Mouse (Mus musculus) ES-E14 (cell line): ENCODE results near the gene Slc43a2.

Experiments
- HCFC1 ChIP-seq: IDR thresholded peaks from 2 replicates; pipeline ENCODE4 v1.6.1; 2012; ENCODE audit warnings: low read length, inconsistent platforms, borderline replicate concordance; ENCODE audit not compliant: insufficient read depth
- MAFK ChIP-seq: IDR thresholded peaks from 2 replicates; pipeline ENCODE4 v1.6.1; 2014; ENCODE audit warnings: mild to moderate bottlenecking, low read depth, low read length, inconsistent platforms; ENCODE audit not compliant: insufficient read depth

DNA sequence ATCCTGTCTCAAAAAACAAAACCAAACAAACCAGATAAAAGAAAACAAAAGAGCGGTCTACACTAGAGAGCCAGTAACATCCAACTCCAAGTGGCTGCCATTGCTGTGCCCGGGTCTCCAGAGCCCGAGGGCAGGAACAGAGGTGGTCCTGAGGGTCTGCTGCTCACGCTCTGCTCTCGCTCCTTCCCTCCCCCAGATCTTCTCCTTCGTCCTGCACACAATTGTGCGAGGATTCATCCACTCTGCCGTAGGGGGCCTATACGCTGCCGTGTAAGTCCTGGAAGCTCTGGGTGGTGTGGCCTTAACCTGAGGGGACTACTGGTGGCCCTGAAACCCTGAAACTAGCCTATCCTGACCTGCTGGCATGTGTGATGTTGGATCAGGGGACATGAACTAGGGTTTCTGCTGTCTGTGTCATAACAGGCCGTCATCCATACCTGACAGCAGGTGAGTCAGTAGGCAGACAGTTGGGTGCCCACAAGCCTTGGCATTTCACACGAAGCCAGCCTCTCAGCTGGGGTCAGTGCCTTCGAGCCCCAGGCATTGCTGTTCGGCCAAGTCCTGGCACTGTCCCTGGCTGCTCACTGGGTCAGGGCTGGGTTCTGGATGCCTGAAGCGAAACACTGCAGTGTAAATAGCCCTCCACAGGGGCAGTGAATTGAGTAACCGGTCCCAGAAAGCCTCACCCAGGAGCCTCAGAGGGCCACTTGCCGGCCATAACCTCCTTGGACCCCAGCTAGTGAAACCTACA is 39.1 kb downstream of the Slc43a2 start:
- TF ChIP-seq MAFK (no peak), HCFC1 (no peak)
